Mouse (Mus musculus) large intestine, adult 2 months (tissue): Measurements from ENCODE around the gene Dusp22. TPM values are rescaled to one million over a fixed set of nuclear protein-coding genes. Genes with fewer than 3 reads are reported as not detected.

Experiments
- DNase-seq: peaks from one replicate; pipeline ENCODE4 v3.0.0-alpha.2; 2012; ENCODE audit warnings: low read depth, low spot score
- WGBS: fragments of 180-500 bp; shearing (Covaris S2); methylation state at CpG from one replicate; pipeline ENCODE4 v1.1.7; 2018; 5-methylcytosine and 5-hydroxymethylcytosine counted together
- polyA plus RNA-seq: library from polyadenylated mRNA; depleted of rRNA; stranded (reverse); fragments of >200 nt; gene quantifications from 2 replicates; pipeline ENCODE4 v1.2.3, GENCODE M21; 2012

Dusp22 gene
- polyA plus RNA-seq, 1 experiment, result 3.8 TPM

DNA sequence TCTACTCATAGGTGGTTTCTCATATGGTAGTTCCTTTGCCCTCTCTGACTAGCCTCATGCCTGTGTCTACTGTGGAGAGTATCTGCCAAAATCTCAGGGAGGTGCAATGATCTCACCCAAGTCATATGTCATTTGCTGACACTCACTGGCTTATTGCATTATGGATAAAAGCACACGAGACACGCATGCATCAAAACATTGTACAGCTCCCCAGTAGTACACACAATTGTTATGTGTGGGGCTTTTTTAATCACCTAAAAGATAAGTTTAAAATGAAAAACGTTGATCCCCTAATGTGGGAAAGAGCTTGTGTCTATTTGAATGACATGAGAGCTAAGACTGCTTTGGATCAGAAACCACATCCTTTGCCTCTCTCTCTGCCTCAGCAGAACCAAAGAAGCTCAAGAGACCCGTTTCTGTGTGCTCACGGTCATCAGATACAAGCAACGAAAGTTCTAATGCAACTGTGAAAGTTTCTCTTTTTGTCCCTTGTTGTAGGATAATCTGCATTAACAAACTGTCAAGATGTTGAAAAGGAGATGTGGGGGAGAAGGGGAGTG lies 82.7 kb downstream of the Dusp22 start:
- WGBS, result 74% methylated on average over 6 of the region's 6 CpGs
- DNase-seq, result no peak

- WGBS, result 34% methylated on average over 7 of the region's 7 CpGs
- no peak for DNase-seq
These were observed 85.3 kb downstream of the Dusp22 start for GRCm38 (mm10) chr13:30745121-30745520.

DNA sequence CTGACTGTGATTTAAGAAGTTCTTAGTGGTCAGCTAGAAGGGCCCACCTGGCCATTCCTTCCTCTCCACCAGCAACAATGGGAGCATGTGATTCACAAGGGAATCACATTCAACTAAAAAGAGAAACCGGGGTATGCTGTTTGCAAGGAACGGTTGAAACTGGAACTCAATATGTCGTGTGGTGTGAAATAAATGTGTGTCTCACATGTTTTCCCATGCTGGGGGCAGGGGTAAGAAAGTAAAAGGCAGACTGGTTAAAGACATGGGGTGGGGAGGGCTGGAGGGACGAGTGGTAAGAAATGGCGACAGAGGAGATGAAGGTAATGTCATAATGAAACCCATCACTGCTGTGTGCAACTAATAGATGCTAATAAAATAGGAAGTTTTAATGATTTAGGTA lies 87.3 kb downstream of the Dusp22 start:
- WGBS, result 76% methylated on average over 5 of the region's 5 CpGs
- DNase-seq, result no peak

DNA sequence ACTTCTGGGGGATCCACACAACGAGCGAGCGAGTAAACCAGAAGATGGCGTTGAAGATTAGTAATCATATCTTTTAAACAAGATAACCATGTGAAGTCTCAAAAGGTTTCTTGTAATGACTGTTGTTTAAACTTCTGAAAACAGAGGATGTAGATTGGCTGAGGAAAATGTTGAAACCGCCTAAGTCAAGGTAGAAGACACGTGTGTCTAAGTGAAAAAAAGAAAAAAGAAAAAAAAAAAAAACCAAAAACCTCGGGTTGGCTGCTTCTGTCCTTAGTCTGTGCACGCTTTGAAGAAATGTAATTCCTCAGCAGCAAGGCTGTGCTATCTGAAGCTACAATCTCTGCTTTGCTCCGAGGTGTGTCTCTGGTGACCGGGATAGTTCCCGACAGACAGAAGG lies 87.7 kb downstream of the Dusp22 start:
- 60% methylated on average over 11 of the region's 11 CpGs for WGBS
- no peak for DNase-seq

- WGBS, result 64% methylated on average over 11 of the region's 11 CpGs
- no peak for DNase-seq
These were observed 88.5 kb downstream of the Dusp22 start for GRCm38 (mm10) chr13:30748321-30748720.

DNA sequence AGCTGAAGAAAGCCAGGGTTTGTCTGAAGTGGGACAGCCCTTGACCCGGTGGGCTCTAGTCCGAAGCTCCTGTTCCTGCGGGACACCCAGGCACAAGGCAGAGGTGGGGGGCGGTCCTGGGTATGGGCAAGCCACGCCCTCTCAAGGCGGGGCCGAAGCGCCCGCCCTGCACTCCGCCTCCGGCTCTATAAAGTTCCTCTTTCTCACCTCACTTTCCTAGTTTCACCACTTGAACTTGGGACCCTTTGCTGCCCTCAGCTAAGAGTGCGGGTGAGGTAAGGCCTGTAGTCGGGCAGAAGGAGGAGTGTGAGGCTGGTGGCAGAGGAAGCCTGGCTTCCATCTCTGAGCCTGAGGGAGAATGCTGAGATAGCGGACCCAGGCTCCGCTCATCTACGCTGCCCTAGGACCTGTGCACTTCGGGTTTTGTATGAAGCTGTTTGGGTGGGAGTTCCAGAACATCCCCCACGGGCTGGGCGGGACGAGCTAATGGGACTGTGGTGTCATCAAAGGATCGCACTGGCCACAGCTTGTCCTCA lies 89.3 kb downstream of the Dusp22 start, which contains the start of gene Irf4:
Irf4 (plus strand) TSS at position 206 of the 536 bp plus-strand sequence.
- no peak for DNase-seq
- 1% methylated on average over 21 of the region's 21 CpGs for WGBS

DNA sequence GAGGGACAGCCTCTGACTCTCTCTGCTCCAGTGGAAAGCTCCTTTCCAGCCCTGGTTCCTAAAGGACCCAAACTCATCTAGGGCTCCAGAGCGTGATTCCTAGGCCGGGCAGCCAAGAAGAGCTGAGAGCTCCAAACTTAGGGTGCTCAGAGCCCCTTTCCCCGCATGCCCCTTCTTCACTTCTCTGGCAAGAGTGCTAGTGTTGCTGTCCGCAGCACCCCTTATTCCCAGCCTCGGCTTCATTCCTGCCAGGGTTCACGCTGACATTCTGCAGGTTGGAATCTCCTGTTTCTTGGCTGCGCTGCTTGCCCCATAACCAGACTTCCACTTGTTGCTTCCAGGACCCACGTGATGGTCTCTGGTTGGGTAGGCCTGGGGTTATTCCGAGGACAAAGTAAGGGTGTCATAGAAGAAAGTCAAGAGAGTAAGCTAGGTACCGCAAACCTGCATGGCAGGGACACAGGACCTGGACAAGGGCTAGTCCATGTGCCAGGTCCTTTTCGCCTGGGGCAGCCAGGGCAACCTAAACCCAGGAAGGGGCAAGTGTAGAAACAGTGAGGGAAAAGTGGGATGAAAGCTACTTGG lies 89.8 kb downstream of the Dusp22 start:
- DNase-seq, result no peak
- WGBS, result 8% methylated on average over 11 of the region's 11 CpGs

DNA sequence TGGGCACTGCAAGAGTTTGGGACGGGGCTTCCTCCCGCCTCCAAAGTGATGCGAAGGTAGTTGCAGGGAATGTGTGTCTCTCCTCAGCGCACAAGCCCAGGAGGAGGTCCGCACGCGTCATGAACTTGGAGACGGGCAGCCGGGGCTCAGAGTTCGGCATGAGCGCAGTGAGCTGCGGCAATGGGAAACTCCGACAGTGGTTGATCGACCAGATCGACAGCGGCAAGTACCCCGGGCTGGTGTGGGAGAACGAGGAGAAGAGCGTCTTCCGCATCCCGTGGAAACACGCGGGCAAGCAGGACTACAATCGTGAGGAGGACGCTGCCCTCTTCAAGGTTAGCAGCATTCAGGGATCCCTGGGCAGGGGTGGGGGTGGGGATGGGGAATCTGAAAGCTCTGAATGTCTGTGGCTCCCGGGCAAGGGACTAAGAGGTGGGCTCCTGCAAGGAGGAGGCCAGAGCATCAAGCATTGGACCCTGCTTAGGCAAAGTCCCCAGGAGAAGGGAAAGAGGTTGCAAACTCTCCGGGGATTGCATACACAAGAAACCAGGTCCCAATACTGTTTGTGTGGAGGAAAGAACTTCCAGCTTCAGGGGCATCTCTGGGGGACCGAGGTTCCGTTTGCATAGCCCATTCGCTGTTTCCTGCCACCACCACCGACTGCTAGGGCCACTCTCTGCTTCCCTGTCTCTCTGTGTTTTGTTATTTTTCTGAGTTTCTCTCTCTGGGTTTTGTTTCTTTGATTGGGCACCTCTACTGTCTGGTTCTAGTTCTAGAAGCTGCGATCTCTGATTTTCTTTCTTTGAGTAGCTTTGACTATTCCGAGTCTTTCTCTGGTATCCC lies 90.9 kb downstream of the Dusp22 start:
- no peak for DNase-seq
- 7% methylated on average over 33 of the region's 33 CpGs for WGBS

DNA sequence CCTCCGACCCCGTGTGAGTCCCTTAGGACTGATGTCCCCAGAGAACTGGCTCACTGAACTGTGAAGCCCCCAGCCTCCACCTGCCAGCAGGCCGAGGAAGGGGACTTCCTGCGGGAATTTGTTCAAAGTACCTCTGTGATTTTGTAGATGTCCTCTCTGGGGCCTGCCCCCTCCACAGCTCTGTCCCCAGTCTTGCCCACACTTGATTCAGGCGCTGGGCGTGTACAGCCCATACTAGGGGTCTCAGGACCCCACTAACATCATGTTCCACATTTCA lies 91.4 kb downstream of the Dusp22 start:
- no peak for DNase-seq
- WGBS, result 32% methylated on average over 6 of the region's 6 CpGs

- no peak for DNase-seq
- WGBS, result 84% methylated on average over 4 of the region's 4 CpGs
These were observed 92.9 kb downstream of the Dusp22 start for GRCm38 (mm10) chr13:30752581-30753187.

- DNase-seq, result no peak
- 85% methylated on average over 3 of the region's 3 CpGs for WGBS
These were observed 93.6 kb downstream of the Dusp22 start for GRCm38 (mm10) chr13:30753441-30753840.

- WGBS, result 82% methylated on average over 4 of the region's 4 CpGs
- DNase-seq, result no peak
These were observed 94.3 kb downstream of the Dusp22 start for GRCm38 (mm10) chr13:30754066-30754465.

GRCm38 (mm10) chr13:30754825-30755476 lies 95.2 kb downstream of the Dusp22 start:
- 56% methylated on average over 10 of the region's 10 CpGs for WGBS
- no peak for DNase-seq

- 69% methylated on average over 3 of the region's 3 CpGs for WGBS
- DNase-seq, result no peak
These were observed 95.8 kb downstream of the Dusp22 start for GRCm38 (mm10) chr13:30755577-30755976.

- no peak for DNase-seq
- 71% methylated on average over 9 of the region's 9 CpGs for WGBS
These were observed 96.3 kb downstream of the Dusp22 start for GRCm38 (mm10) chr13:30755998-30756639.

- no peak for DNase-seq
- WGBS, result 76% methylated on average over 14 of the region's 14 CpGs
These were observed 97.6 kb downstream of the Dusp22 start for GRCm38 (mm10) chr13:30757264-30757900.

GRCm38 (mm10) chr13:30758789-30759381 lies 99.1 kb downstream of the Dusp22 start:
- 69% methylated on average over 11 of the region's 11 CpGs for WGBS
- DNase-seq, result no peak

GRCm38 (mm10) chr13:30760374-30761090 lies 100.7 kb downstream of the Dusp22 start:
- DNase-seq, result no peak
- 66% methylated on average over 3 of the region's 3 CpGs for WGBS
